Mouse (Mus musculus): ENCODE results near the gene Isg20l2.

DNA sequence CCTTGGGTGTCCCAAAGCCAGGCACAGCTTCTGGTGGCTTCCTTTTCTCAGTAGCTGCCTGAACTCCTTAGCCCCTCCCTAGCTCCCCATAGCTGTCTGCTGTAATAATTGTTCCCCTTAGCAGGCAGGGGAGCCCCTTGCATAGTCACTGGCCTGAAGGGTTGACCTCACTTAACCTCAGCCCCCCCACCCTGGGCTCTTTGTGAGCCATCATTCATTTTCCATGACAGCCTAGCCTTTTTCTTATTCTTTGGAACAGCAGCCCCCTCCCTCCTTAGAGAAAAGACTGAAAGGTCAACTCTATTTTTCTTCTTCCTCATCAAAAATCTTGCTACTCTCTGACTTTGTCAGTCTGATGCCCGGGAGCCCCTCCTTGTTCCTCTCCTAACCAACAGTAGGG lies 28.9 kb downstream of the Isg20l2 start:
- TF ChIP-seq POLR2A (IDR thresholded peaks at IDR 0.05; ENCODE audit: low read depth, low read length), result no peak
- no peak for TF ChIP-seq CTCF (conservative IDR thresholded peaks at IDR 0.05; ENCODE audit: insufficient read depth, insufficient read length, low read depth, low read length)
